Mouse (Mus musculus): ENCODE data around the gene 1700001C19Rik. TPM values are rescaled to one million over a fixed set of nuclear protein-coding genes. Genes with fewer than 3 reads are reported as not detected.
"Not testable (repeated sequence)": the region's sequence is repeated elsewhere in the genome, so short reads cannot be mapped to it uniquely, and the experiment has no call there.

Gene 1700001C19Rik
- polyA plus RNA-seq, 1 experiment from 2014 or later, result 0.12 TPM

DNA sequence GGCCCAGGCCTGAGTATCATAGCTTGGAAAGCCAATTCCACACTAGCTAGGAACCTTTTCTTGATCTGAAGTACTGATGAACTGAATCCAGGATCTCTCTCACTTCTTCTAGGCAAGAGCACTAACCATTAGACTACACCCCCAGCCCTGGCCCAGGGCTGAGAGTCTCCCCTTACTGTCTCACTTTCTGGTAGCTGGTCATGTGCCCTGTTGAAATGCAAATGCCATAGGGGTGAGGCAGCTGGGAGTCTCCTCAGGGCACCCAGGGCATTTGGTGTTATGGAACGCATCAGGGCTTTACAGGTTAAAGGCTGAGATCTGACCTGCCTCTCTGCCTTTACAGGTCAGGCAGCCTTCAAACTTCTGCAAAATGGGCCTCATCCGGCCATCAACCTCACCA, 17.0 kb downstream of the 1700001C19Rik start:
- Histone ChIP-seq H3K4me1 (ENCODE audit: control insufficient read depth, insufficient read depth, low read length) (no peaks in the 10 kb centered on the region), H3K27me3 (ENCODE audit: control insufficient read depth, insufficient read depth, low read length) (no peaks in the 10 kb centered on the region), H3K4me3 (ENCODE audit: low read depth, low read length) (no peak overlapping the region), H3K9ac (ENCODE audit: low read length) (no peak overlapping the region), H3K36me3 (ENCODE audit: control insufficient read depth, insufficient read depth, low read length) (no peaks in the 10 kb centered on the region), H3K27ac (replicated peaks; ENCODE audit: low read depth, low read length) (no peak overlapping the region), H3K4me2 (ENCODE audit: low read depth, severe bottlenecking) (no peak overlapping the region), H3K9me3 (ENCODE audit: control insufficient read depth, low read length) (no peaks in the 10 kb centered on the region)
- DNase-seq (ENCODE audit: low spot score) (no peak), ATAC-seq (ENCODE audit: insufficient number of reproducible peaks, low FRiP score, low TSS enrichment, low read depth) (no peak)
- WGBS, result 72% methylated on average over 2 of the region's 2 CpGs

- H3K4me3 ChIP-seq (ENCODE audit: low read depth, low read length), result peak overlapping the region; percentile 28
- WGBS, result 4% methylated on average over 74 of the region's 74 CpGs
- peak; percentile 51 for DNase-seq (ENCODE audit: low spot score)
- not testable (repeated sequence) for H3K4me1 ChIP-seq (ENCODE audit: control insufficient read depth, insufficient read depth, low read length); H3K9ac ChIP-seq (ENCODE audit: low read length); H3K9me3 ChIP-seq (ENCODE audit: control insufficient read depth, low read length); H3K36me3 ChIP-seq (ENCODE audit: control insufficient read depth, insufficient read depth, low read length); H3K27ac ChIP-seq (replicated peaks; ENCODE audit: low read depth, low read length); ATAC-seq (ENCODE audit: insufficient number of reproducible peaks, low FRiP score, low TSS enrichment, low read depth)
- H3K27me3 ChIP-seq (ENCODE audit: control insufficient read depth, insufficient read depth, low read length), result peaks cover 13% of the 10 kb centered on the region
- peak overlapping the region; percentile 43 for H3K4me2 ChIP-seq (ENCODE audit: low read depth, severe bottlenecking)
Measured at GRCm38 (mm10) chr17:47409897-47410861, 27.0 kb downstream of the 1700001C19Rik start.

DNA sequence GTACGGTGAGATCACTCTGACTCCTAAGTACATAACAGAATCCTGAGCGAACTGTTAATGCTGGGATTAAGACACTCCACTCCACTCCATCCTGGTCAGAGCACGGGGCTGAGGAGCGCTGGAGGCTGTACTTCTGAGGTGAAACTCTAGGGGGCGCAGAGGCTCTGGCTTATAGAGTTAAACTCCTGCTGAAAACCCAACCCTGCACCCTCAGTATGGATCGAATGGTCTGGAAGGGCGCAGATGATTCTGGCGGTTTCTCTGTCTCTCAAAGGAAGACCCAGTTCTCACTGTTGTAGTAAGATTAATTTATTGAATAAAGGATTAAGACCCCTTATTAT, 28.6 kb downstream of the 1700001C19Rik start:
- H3K9ac ChIP-seq (ENCODE audit: low read length), result no peak overlapping the region
- 27% methylated on average over 8 of the region's 8 CpGs for WGBS
- no peak overlapping the region for H3K4me2 ChIP-seq (ENCODE audit: low read depth, severe bottlenecking)
- H3K4me1 ChIP-seq (ENCODE audit: control insufficient read depth, insufficient read depth, low read length), result no peaks in the 10 kb centered on the region
- ATAC-seq (ENCODE audit: insufficient number of reproducible peaks, low FRiP score, low TSS enrichment, low read depth) (no peak), DNase-seq (ENCODE audit: low spot score) (peak; percentile 81)
- no peaks in the 10 kb centered on the region for H3K36me3 ChIP-seq (ENCODE audit: control insufficient read depth, insufficient read depth, low read length)
- H3K27ac ChIP-seq (replicated peaks; ENCODE audit: low read depth, low read length), result no peak overlapping the region
- H3K4me3 ChIP-seq (ENCODE audit: low read depth, low read length), result no peak overlapping the region
- H3K27me3 ChIP-seq (ENCODE audit: control insufficient read depth, insufficient read depth, low read length), result peaks cover 13% of the 10 kb centered on the region
- H3K9me3 ChIP-seq (ENCODE audit: control insufficient read depth, low read length), result no peaks in the 10 kb centered on the region

DNA sequence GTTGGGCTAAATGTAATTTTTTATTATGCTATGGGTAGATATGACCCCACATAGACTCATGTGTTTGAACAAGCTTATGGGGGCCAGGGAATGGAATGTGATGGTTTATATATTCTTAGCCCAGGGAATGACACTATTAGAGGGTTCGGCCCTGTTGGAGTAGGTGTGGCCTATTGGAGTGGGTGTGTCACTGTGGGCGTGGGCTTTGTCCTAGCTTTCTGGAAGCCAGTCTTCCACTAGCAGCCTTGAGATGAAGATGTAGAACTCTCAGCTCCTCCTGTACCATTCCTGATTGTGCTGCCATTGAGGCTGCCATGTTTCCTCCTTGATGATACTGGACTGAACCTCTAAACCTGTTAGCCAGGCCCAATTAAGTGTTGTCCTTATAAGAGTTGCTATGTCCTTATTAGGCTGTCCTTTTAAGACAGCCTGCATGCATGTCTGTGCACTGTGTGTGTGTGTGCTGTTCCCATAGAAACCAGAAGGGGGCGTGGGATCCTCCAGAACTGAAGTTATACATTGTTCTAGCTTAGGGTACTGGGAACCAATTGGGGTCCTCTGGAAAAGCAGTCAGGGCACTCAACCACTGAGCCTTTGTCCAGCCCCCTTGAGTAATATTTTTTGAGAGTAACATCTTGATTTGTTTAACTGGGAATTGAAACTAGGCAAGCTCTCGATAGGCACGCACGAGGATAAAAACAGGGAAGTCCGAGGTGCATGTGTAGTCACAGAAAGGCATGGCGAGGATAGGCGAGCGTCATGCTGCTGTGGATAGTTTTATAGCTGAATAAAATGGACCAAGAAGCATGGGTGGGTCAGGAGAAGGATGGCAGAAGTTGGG, 29.2 kb downstream of the 1700001C19Rik start:
- H3K4me2 ChIP-seq (ENCODE audit: low read depth, severe bottlenecking), result no peak overlapping the region
- H3K4me3 ChIP-seq (ENCODE audit: low read depth, low read length), result no peak overlapping the region
- no peaks in the 10 kb centered on the region for H3K9me3 ChIP-seq (ENCODE audit: control insufficient read depth, low read length)
- no peaks in the 10 kb centered on the region for H3K36me3 ChIP-seq (ENCODE audit: control insufficient read depth, insufficient read depth, low read length)
- H3K9ac ChIP-seq (ENCODE audit: low read length), result no peak overlapping the region
- no peaks in the 10 kb centered on the region for H3K4me1 ChIP-seq (ENCODE audit: control insufficient read depth, insufficient read depth, low read length)
- H3K27me3 ChIP-seq (ENCODE audit: control insufficient read depth, insufficient read depth, low read length), result peaks cover 13% of the 10 kb centered on the region
- H3K27ac ChIP-seq (replicated peaks; ENCODE audit: low read depth, low read length), result no peak overlapping the region
- no peak for ATAC-seq (ENCODE audit: insufficient number of reproducible peaks, low FRiP score, low TSS enrichment, low read depth)
- 59% methylated on average over 10 of the region's 10 CpGs for WGBS
- DNase-seq (ENCODE audit: low spot score), result no peak

- H3K9ac ChIP-seq (ENCODE audit: low read length), result no peak within 1 kb of the TSS
- no peak within 1 kb of the TSS for H3K27ac ChIP-seq (replicated peaks; ENCODE audit: low read depth, low read length)
- no peak within 1 kb of the TSS for H3K4me2 ChIP-seq (ENCODE audit: low read depth, severe bottlenecking)
- no peaks in the 10 kb centered on the region for H3K36me3 ChIP-seq (ENCODE audit: control insufficient read depth, insufficient read depth, low read length)
- ATAC-seq (ENCODE audit: insufficient number of reproducible peaks, low FRiP score, low TSS enrichment, low read depth) (no peak), DNase-seq (ENCODE audit: low spot score) (no peak)
- WGBS, result 49% methylated on average over 10 of the region's 10 CpGs
- no peaks in the 10 kb centered on the region for H3K9me3 ChIP-seq (ENCODE audit: control insufficient read depth, low read length)
- H3K27me3 ChIP-seq (ENCODE audit: control insufficient read depth, insufficient read depth, low read length), result peaks cover 13% of the 10 kb centered on the region
- no peak within 1 kb of the TSS for H3K4me3 ChIP-seq (ENCODE audit: low read depth, low read length)
- H3K4me1 ChIP-seq (ENCODE audit: control insufficient read depth, insufficient read depth, low read length), result no peaks in the 10 kb centered on the region
Measured at GRCm38 (mm10) chr17:47400451-47400850, 36.7 kb downstream of the 1700001C19Rik start, which contains the start of gene Guca1a. Gene Guca1a (minus strand): TSS chr17:47400584.

DNA sequence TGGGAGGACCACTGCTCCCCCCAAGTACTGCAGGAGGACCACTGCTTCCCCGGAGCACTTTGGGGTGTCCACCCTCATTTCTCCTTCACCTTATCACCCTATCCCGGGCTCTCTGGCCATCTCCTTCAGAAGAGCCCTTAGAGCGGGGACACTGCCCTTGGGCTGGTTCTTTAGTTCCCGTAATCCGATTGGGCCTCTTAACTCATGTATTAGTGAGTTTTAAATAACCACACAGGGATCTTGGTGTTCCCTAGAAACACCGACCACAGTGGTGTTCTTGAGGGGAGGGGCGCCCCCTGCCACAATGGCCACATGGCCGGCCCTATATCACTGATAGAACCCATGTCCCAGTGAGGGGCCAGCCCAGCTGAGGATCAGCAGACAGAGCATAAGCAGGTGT, 38.1 kb downstream of the 1700001C19Rik start:
- no peaks in the 10 kb centered on the region for H3K4me1 ChIP-seq (ENCODE audit: control insufficient read depth, insufficient read depth, low read length)
- no peak overlapping the region for H3K27ac ChIP-seq (replicated peaks; ENCODE audit: low read depth, low read length)
- H3K4me2 ChIP-seq (ENCODE audit: low read depth, severe bottlenecking), result no peak overlapping the region
- no peak for DNase-seq (ENCODE audit: low spot score)
- H3K27me3 ChIP-seq (ENCODE audit: control insufficient read depth, insufficient read depth, low read length), result peaks cover 26% of the 10 kb centered on the region
- WGBS, result 84% methylated on average over 8 of the region's 8 CpGs
- H3K9ac ChIP-seq (ENCODE audit: low read length), result no peak overlapping the region
- no peak for ATAC-seq (ENCODE audit: insufficient number of reproducible peaks, low FRiP score, low TSS enrichment, low read depth)
- no peak overlapping the region for H3K4me3 ChIP-seq (ENCODE audit: low read depth, low read length)
- no peaks in the 10 kb centered on the region for H3K36me3 ChIP-seq (ENCODE audit: control insufficient read depth, insufficient read depth, low read length)
- no peaks in the 10 kb centered on the region for H3K9me3 ChIP-seq (ENCODE audit: control insufficient read depth, low read length)

DNA sequence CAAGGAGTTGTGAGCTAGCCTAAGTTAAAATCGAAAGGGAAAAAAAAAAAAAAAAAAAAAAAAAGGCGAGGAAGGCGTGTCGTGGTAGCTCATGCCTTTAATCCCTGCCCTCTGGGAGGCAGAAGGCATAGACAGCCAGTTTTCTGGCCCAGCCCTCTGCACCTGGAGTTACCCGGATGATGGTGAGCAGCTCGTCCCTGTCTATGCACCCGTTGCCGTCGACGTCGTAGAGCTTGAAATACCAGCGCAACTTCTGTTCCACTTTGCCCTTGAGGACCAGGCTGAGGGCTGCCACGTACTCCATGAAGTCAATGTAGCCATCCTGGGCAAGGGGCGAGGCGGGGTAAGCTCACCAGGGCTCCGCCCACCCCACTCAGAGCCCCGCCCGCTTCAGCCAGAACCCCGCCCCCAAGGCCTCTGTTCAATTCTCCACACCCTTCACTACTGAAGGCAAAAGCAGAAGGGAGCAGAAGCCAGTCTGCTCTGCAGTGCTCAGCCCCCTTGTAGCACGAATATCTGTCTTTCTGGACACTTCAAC, 41.7 kb downstream of the 1700001C19Rik start:
- 2% methylated on average over 20 of the region's 20 CpGs for WGBS
- Histone ChIP-seq H3K4me2 (ENCODE audit: low read depth, severe bottlenecking) (peak overlapping the region; percentile 29), H3K9me3 (ENCODE audit: control insufficient read depth, low read length) (no peaks in the 10 kb centered on the region; the same call in 1 of the 2 replicates), H3K27me3 (ENCODE audit: control insufficient read depth, insufficient read depth, low read length) (peaks cover 27% of the 10 kb centered on the region), H3K4me1 (ENCODE audit: control insufficient read depth, insufficient read depth, low read length) (no peaks in the 10 kb centered on the region), H3K9ac (ENCODE audit: low read length) (peak overlapping the region; percentile 12; the same call in 1 of the 2 replicates), H3K27ac (replicated peaks; ENCODE audit: low read depth, low read length) (no peak overlapping the region), H3K36me3 (ENCODE audit: control insufficient read depth, insufficient read depth, low read length) (no peaks in the 10 kb centered on the region), H3K4me3 (ENCODE audit: low read depth, low read length) (no peak overlapping the region)
- no peak; the same call in 1 of the 2 replicates for ATAC-seq (ENCODE audit: insufficient number of reproducible peaks, low FRiP score, low TSS enrichment, low read depth)
- DNase-seq (ENCODE audit: low spot score), result peak; percentile 62

DNA sequence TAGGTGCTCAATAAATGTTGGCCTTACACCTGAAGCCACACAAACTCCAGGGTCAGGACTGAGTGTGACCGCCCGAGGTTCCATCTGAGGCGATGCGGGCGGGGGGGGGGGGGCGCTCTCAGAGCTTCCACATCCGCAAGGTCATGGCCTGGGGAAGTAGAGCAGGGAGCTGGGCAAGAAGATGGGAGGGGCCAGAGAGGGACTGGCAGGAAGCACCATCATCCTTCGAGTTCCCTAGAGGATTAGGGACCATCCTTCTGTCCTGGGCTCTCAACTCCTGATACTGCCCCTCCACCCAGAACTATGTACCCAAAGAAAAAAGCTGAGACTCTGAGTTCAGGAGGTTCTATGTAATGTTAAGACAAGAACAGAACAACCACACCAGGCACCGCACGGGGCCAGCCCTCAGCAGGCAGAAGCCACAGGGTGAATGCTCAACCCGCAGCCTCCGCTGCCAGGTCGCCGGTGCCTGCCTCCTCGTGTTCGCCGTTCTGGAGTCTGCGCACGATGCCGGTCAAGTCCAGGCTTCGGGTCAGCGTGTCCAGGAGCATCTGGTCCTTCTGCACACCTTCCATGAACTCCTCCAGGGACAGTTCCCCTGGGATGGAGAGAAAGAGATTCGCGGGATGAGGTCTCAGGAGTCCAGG, 42.8 kb downstream of the 1700001C19Rik start:
- Histone ChIP-seq H3K4me2 (ENCODE audit: low read depth, severe bottlenecking) (peak overlapping the region; percentile 29), H3K27me3 (ENCODE audit: control insufficient read depth, insufficient read depth, low read length) (peaks cover 27% of the 10 kb centered on the region), H3K9ac (ENCODE audit: low read length) (no peak overlapping the region), H3K4me1 (ENCODE audit: control insufficient read depth, insufficient read depth, low read length) (no peaks in the 10 kb centered on the region), H3K9me3 (ENCODE audit: control insufficient read depth, low read length) (no peaks in the 10 kb centered on the region; the same call in 1 of the 2 replicates), H3K27ac (replicated peaks; ENCODE audit: low read depth, low read length) (no peak overlapping the region), H3K4me3 (ENCODE audit: low read depth, low read length) (peak overlapping the region; percentile 8; the same call in 1 of the 2 replicates), H3K36me3 (ENCODE audit: control insufficient read depth, insufficient read depth, low read length) (no peaks in the 10 kb centered on the region)
- 24% methylated on average over 23 of the region's 24 CpGs for WGBS
- ATAC-seq (ENCODE audit: insufficient number of reproducible peaks, low FRiP score, low TSS enrichment, low read depth), result no peak
- DNase-seq (ENCODE audit: low spot score), result peak; percentile 40

Data from limb, embryonic 11.5 days (tissue).